Mouse (Mus musculus): ENCODE results near the gene Skint4. TPM values are rescaled to one million over a fixed set of nuclear protein-coding genes. Genes with fewer than 3 reads are reported as not detected.

The Skint4 gene
- not detected in 2 replicates for polyA plus RNA-seq (2015; fragmentation: Nextera tagmentation; extraction: Ambion mirVana)

DNA sequence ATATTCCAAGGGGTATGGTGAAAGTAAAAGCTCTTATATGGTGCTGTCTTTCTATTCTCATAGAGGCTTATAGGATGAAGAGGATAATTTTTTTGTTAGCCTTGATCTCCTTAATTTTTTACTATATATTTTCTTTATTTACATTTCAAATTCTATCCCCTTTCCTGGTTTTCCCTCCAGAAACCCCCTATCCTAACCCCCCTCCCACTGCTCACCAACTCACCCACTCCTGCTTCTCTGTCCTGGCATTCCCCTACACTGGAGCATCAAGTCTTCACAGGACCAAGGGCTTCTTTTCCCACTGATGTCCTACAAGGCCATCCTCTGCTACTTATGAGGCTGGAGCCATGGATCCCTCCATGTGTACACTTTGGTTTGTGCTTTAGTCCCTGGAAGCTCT, at the start of gene Skint4:
Skint4 (plus strand) TSS at position 301 of the 400 bp plus-strand sequence.
- Histone ChIP-seq H3K4me1 (ENCODE audit: insufficient read depth, low read length) (no peaks in the 10 kb centered on the region), H3K36me3 (ENCODE audit: insufficient read depth, low read length) (no peaks in the 10 kb centered on the region), H3K9ac (replicated peaks; ENCODE audit: low read length) (no peak within 1 kb of the TSS), H3K27me3 (ENCODE audit: insufficient read depth, low read length) (no peaks in the 10 kb centered on the region), H3K4me3 (ENCODE audit: low read length) (no peak within 1 kb of the TSS), H3K4me2 (replicated peaks; ENCODE audit: low read depth, low read length) (no peak within 1 kb of the TSS), H3K27ac (ENCODE audit: low read length) (no peak within 1 kb of the TSS), H3K9me3 (ENCODE audit: low read length) (no peaks in the 10 kb centered on the region)
- no peak for ATAC-seq (ENCODE audit: low FRiP score, low TSS enrichment)

Other genes with a start within 250 kb of the Skint4 start
- 3.3 and 3.9 TPM in 2 replicates for gene Slc5a9, start 169.1 kb upstream of the Skint4 start, polyA plus RNA-seq (2015; fragmentation: Nextera tagmentation; extraction: Ambion mirVana)
- not detected in 2 replicates for gene Skint8, start 152.6 kb upstream of the Skint4 start, polyA plus RNA-seq (2015; fragmentation: Nextera tagmentation; extraction: Ambion mirVana)
- not detected in 2 replicates for gene Skint7, start 99.1 kb upstream of the Skint4 start, polyA plus RNA-seq (2015; fragmentation: Nextera tagmentation; extraction: Ambion mirVana)
- not detected in 2 replicates for gene Skint1, start 65.7 kb upstream of the Skint4 start, polyA plus RNA-seq (2015; fragmentation: Nextera tagmentation; extraction: Ambion mirVana)
- 0.05 TPM in 1 of 2 replicates, not detected in the other for gene Skint3, start 160.2 kb downstream of the Skint4 start, polyA plus RNA-seq (2015; fragmentation: Nextera tagmentation; extraction: Ambion mirVana)

Data from kidney, embryonic 16.5 days (tissue).